Mouse (Mus musculus) CH12.LX (cell line): ENCODE measurements at regions not wholly inside any gene's neighbourhood (a gene's known extent, or its start where the extent isn't known, plus 50 kb on each side); places are given as distances from the start of the nearest gene placed in this dataset.
"Not testable (repeated sequence)": the region's sequence is repeated elsewhere in the genome, so short reads cannot be mapped to it uniquely, and the experiment has no call there.

ENCODE experiments used
- CHD2 ChIP-seq: IDR thresholded peaks from 2 replicates; pipeline ENCODE4 v1.6.1; 2011; ENCODE audit warnings: low read length, improper control_type of control experiment
- CTCF ChIP-seq, 2 experiments: IDR thresholded peaks in 1 of 2; conservative IDR thresholded peaks in 1 of 2; 2 replicates each; pipeline ENCODE4 v1.5.1; 2011 to 2012; ENCODE audit warnings: low read depth in 2 of 2, low read length in 2 of 2, improper control_type of control experiment in 1 of 2, inconsistent platforms in 1 of 2, mild to moderate bottlenecking in 1 of 2, moderate library complexity in 1 of 2
- UBTF ChIP-seq: IDR thresholded peaks from 2 replicates; pipeline ENCODE4 v1.6.1; 2012; ENCODE audit warnings: low read depth, mild to moderate bottlenecking, inconsistent platforms, low read length, improper control_type of control experiment, moderate library complexity

DNA sequence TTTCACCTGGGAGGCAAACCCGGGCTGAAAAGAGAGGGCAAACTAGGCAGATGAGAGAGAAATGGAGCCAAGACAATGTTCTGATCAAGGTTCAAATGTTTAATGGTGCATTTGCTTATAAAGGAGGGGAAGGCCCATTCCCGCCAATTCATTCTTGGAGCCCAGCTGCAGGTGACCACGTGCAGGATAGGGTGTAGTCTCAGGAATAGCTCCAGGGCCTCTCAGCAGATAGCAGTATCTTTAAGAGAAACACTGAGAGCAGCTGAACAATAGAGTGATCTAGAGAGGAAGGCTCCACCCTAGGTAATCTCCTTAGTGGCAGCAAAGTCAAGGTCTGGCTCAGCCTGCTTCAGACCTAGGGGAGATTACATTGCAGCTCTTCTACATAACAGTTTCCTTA is 823.0 kb downstream of the Cetn3 start:
- not testable (repeated sequence) for TF ChIP-seq CHD2; UBTF; CTCF (conservative IDR thresholded peaks at IDR 0.05 in 1 of 2, IDR thresholded peaks at IDR 0.05 in 1 of 2; ENCODE audit: low read depth in 2 of 2, low read length in 2 of 2)
